Mouse (Mus musculus): ENCODE data around the gene Cyth1.

- TF ChIP-seq CTCF (IDR thresholded peaks at IDR 0.05; ENCODE audit: extremely low read depth, insufficient read length, insufficient replicate concordance, low read depth, low read length) (no peak), POLR2A (IDR thresholded peaks at IDR 0.05; ENCODE audit: low read depth, low read length) (no peak)
Measured at GRCm38 (mm10) chr11:118113516-118114205, 134.7 kb downstream of the Cyth1 start.
